Mouse (Mus musculus) intestine, postnatal 0 days (tissue): ENCODE data around the gene Zfp280c. TPM values are rescaled to one million over a fixed set of nuclear protein-coding genes. Genes with fewer than 3 reads are reported as not detected.
A peak's percentile ranks its signal among the peaks of the same experiment; 100 is the strongest.

Source experiments
- ATAC-seq: fragments of 200-750 bp; cut with Nextera tagmentation; 2 replicates; pipeline ENCODE4 v1.8.0; 2017; ENCODE audit warnings: mild to moderate bottlenecking, moderate TSS enrichment, moderate library complexity
- H3K27ac ChIP-seq: fragments of 300-500 bp; sonication (generic); 2 replicates; pipeline ENCODE4 v1.5.1; 2014; ENCODE audit warnings: mild to moderate bottlenecking, low read depth, low read length, moderate library complexity
- H3K27me3 ChIP-seq: fragments of 300-500 bp; sonication (generic); replicated peaks from 2 replicates; pipeline ENCODE4 v1.6.1; 2014; ENCODE audit warnings: low read length, mixed read lengths; ENCODE audit not compliant: control insufficient read depth, insufficient read depth
- H3K36me3 ChIP-seq: fragments of 300-500 bp; sonication (generic); 2 replicates; pipeline ENCODE4 v1.6.1; 2014; ENCODE audit warnings: mild to moderate bottlenecking, moderate library complexity; ENCODE audit not compliant: control insufficient read depth, insufficient read depth
- H3K4me1 ChIP-seq: fragments of 300-500 bp; sonication (generic); replicated peaks from 2 replicates; pipeline ENCODE4 v1.6.1; 2014; ENCODE audit warnings: antibody characterized with exemption, low read length, mixed read lengths; ENCODE audit not compliant: control insufficient read depth, insufficient read depth
- H3K4me2 ChIP-seq: fragments of 300-500 bp; sonication (generic); replicated peaks from 2 replicates; pipeline ENCODE4 v1.6.1; 2014; ENCODE audit warnings: low read depth, mild to moderate bottlenecking, moderate library complexity
- H3K4me3 ChIP-seq: fragments of 300-500 bp; sonication (generic); 2 replicates; pipeline ENCODE4 v1.5.1; 2014; ENCODE audit warnings: low read depth, low read length
- H3K9ac ChIP-seq: fragments of 300-500 bp; sonication (generic); 2 replicates; pipeline ENCODE4 v1.6.1; 2014; ENCODE audit warnings: mild to moderate bottlenecking, low read depth, low read length
- H3K9me3 ChIP-seq: fragments of 300-500 bp; sonication (generic); 2 replicates; pipeline ENCODE4 v1.6.1; 2016; ENCODE audit warnings: mixed run types; ENCODE audit not compliant: control insufficient read depth
- CTCF ChIP-seq: sonication (generic); IDR thresholded peaks from 2 replicates; pipeline ENCODE4 v1.5.1; 2016; ENCODE audit warnings: low read depth, mild to moderate bottlenecking, control low read depth, antibody characterized with exemption, moderate library complexity
- WGBS: fragments of 180-500 bp; shearing (Covaris S2); extraction: QIAGEN DNeasy Blood & Tissue Kit; methylation state at CpG from one replicate; pipeline ENCODE4 v1.1.7; 2014; 5-methylcytosine and 5-hydroxymethylcytosine counted together
- polyA plus RNA-seq: library from polyadenylated mRNA; unstranded; fragments of >200 nt; fragmentation: Nextera tagmentation; extraction: Ambion mirVana; gene quantifications from 2 replicates; pipeline ENCODE4 v1.2.1, GENCODE M21; 2015

Gene Zfp280c
- polyA plus RNA-seq, 1 experiment from 2014 or later: 3.2 TPM

GRCm38 (mm10) chrX:48596906-48597305 lies 2.6 kb upstream of the Zfp280c start:
- H3K9ac ChIP-seq: no peak overlapping the region
- no peak overlapping the region for H3K27ac ChIP-seq
- H3K4me3 ChIP-seq: no peak overlapping the region
- no peak overlapping the region for H3K4me2 ChIP-seq
- WGBS: 75% methylated on average over 5 of the region's 5 CpGs
- no peak for ATAC-seq
- no peaks in the 10 kb centered on the region for H3K9me3 ChIP-seq
- H3K4me1 ChIP-seq: no peaks in the 10 kb centered on the region
- H3K36me3 ChIP-seq: no peaks in the 10 kb centered on the region
- TF ChIP-seq CTCF: no peak
- H3K27me3 ChIP-seq: no peaks in the 10 kb centered on the region

DNA sequence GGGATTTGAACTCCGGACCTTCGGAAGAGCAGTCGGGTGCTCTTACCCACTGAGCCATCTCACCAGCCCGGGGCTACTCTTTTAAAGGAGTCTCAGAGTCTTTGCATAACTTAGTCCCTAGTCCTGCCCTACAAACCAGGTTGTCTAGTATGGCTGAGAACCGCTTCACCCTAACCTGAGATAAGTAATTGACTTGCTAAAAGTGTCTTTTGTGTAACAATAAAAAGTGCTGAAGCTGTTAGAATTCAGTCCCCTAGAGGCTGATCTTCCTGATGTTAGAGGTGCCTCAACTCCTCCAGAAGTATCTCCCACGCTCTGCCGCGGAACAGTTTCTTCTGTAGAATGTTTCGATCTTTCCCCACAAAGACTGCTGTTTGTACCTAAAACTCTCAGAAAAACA lies 1.7 kb upstream of the Zfp280c start:
- 82% methylated on average over 9 of the region's 9 CpGs for WGBS
- Histone ChIP-seq H3K36me3 (no peaks in the 10 kb centered on the region), H3K27ac (no peak overlapping the region), H3K9ac (no peak overlapping the region), H3K9me3 (no peaks in the 10 kb centered on the region), H3K27me3 (no peaks in the 10 kb centered on the region), H3K4me1 (no peaks in the 10 kb centered on the region), H3K4me2 (no peak overlapping the region), H3K4me3 (no peak overlapping the region)
- TF ChIP-seq CTCF: no peak
- ATAC-seq: no peak

- Histone ChIP-seq H3K27me3 (no peaks in the 10 kb centered on the region), H3K9ac (peak overlapping the region; percentile 50), H3K9me3 (no peaks in the 10 kb centered on the region), H3K4me2 (peak overlapping the region; percentile 64), H3K4me1 (no peaks in the 10 kb centered on the region), H3K4me3 (peak overlapping the region; percentile 58), H3K36me3 (no peaks in the 10 kb centered on the region), H3K27ac (0 out of 2 replicates have a peak overlapping the region, but pooled peaks have one; percentile 36)
- no peak; the same call in 1 of the 2 replicates for ATAC-seq
- WGBS: 23% methylated on average over 14 of the region's 15 CpGs
- no peak for TF ChIP-seq CTCF
Measured at GRCm38 (mm10) chrX:48593721-48594098, 594 bp downstream of the Zfp280c start.

DNA sequence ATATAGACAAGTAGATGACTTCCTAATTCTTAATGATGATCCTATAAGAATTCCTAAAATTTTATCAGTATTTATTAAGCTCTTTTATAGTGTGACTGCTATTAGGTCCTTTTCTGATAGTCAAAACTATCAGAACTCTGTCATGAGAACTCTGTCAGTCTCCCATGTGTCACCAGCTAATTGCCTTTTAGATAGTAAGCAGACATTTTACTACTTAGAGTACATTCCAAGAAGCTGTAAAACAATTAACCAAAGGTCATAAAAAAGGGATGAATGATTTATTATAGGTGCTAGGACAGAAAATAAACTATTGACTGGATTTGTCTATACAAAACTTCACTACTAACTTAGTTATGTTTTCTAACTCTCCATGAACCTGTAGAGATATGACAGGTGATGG lies 11.0 kb downstream of the Zfp280c start:
- ATAC-seq: peak; percentile 66
- H3K36me3 ChIP-seq: peaks cover 4% of the 10 kb centered on the region; the same call in 1 of the 2 replicates
- no peaks in the 10 kb centered on the region for H3K9me3 ChIP-seq
- H3K4me1 ChIP-seq: no peaks in the 10 kb centered on the region
- H3K9ac ChIP-seq: no peak overlapping the region
- no peak for TF ChIP-seq CTCF
- H3K27ac ChIP-seq: no peak overlapping the region
- no peak overlapping the region for H3K4me3 ChIP-seq
- H3K27me3 ChIP-seq: no peaks in the 10 kb centered on the region
- no peak overlapping the region for H3K4me2 ChIP-seq

GRCm38 (mm10) chrX:48532175-48532574 lies 62.1 kb downstream of the Zfp280c start:
- no peak for ATAC-seq

DNA sequence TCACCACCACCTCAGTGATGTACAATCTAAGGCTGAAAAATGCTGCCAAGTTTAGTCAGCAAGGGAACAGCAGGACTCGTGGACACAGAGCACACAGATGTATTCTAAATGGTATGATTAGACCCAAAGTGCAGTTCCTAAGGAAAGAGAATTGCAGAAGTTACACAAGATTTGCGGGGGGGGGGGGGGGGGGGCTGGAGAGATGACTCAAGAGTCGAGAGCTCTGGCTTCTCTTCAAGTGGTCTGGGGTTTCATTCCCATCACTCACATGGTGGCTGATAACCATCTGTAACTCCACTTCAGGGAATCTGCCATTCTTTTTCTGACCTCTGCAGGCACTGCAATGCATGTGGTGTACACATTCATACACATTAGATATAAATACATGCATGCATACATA lies 67.9 kb downstream of the Zfp280c start:
- no peak for TF ChIP-seq CTCF
- Histone ChIP-seq H3K27ac (no peak overlapping the region), H3K4me2 (no peak overlapping the region), H3K4me3 (no peak overlapping the region), H3K9me3 (no peaks in the 10 kb centered on the region), H3K4me1 (no peaks in the 10 kb centered on the region), H3K9ac (no peak overlapping the region), H3K27me3 (no peaks in the 10 kb centered on the region), H3K36me3 (no peaks in the 10 kb centered on the region)
- ATAC-seq: no peak
- WGBS: 46% methylated on average over 3 of the region's 3 CpGs

More at GRCm38 (mm10) chrX:48532175-48532574, 62.1 kb downstream of the Zfp280c start:
- Histone ChIP-seq H3K9ac (no peak overlapping the region), H3K9me3 (no peaks in the 10 kb centered on the region), H3K4me2 (peak overlapping the region; percentile 49), H3K4me3 (no peak overlapping the region), H3K27me3 (no peaks in the 10 kb centered on the region), H3K27ac (no peak overlapping the region), H3K4me1 (no peaks in the 10 kb centered on the region), H3K36me3 (no peaks in the 10 kb centered on the region)
- peak; percentile 91 for TF ChIP-seq CTCF
- WGBS: 33% methylated on average over 3 of the region's 3 CpGs

GRCm38 (mm10) chrX:48525866-48526265 lies 68.4 kb downstream of the Zfp280c start:
- 53% methylated on average over 8 of the region's 8 CpGs for WGBS
- Histone ChIP-seq H3K4me2 (no peak overlapping the region), H3K27ac (no peak overlapping the region), H3K27me3 (no peaks in the 10 kb centered on the region), H3K4me3 (no peak overlapping the region), H3K4me1 (no peaks in the 10 kb centered on the region), H3K9me3 (no peaks in the 10 kb centered on the region), H3K9ac (no peak overlapping the region), H3K36me3 (no peaks in the 10 kb centered on the region)
- no peak for ATAC-seq
- TF ChIP-seq CTCF: no peak
